Mouse (Mus musculus) hindbrain, embryonic 12.5 days (tissue): ENCODE results near the gene Birc7. TPM values are rescaled to one million over a fixed set of nuclear protein-coding genes. Genes with fewer than 3 reads are reported as not detected.
A peak's percentile ranks its signal among the peaks of the same experiment; 100 is the strongest.

Experiments
- ATAC-seq: fragments of 200-750 bp; cut with Nextera tagmentation; 2 replicates; pipeline ENCODE4 v1.8.0; 2017; ENCODE audit warnings: moderate TSS enrichment; ENCODE audit not compliant: low FRiP score
- H3K27ac ChIP-seq: fragments of 300-500 bp; sonication (generic); 2 replicates; pipeline ENCODE4 v1.5.1; 2016; ENCODE audit warnings: mild to moderate bottlenecking
- H3K27me3 ChIP-seq: fragments of 300-500 bp; sonication (generic); 2 replicates; pipeline ENCODE4 v1.6.1; 2016; ENCODE audit warnings: mild to moderate bottlenecking
- H3K36me3 ChIP-seq: fragments of 300-500 bp; sonication (generic); 2 replicates; pipeline ENCODE4 v1.6.1; 2016; ENCODE audit warnings: mild to moderate bottlenecking
- H3K4me1 ChIP-seq: fragments of 300-500 bp; sonication (generic); 2 replicates; pipeline ENCODE4 v1.6.1; 2016
- H3K4me2 ChIP-seq: fragments of 300-500 bp; sonication (generic); replicated peaks from 2 replicates; pipeline ENCODE4 v1.6.1; 2016; ENCODE audit warnings: mild to moderate bottlenecking
- H3K4me3 ChIP-seq: fragments of 300-500 bp; sonication (generic); 2 replicates; pipeline ENCODE4 v1.5.1; 2016; ENCODE audit warnings: mild to moderate bottlenecking
- H3K9ac ChIP-seq: fragments of 300-500 bp; sonication (generic); 2 replicates; pipeline ENCODE4 v1.6.1; 2016; ENCODE audit warnings: mild to moderate bottlenecking, moderate library complexity
- H3K9me3 ChIP-seq: fragments of 300-500 bp; sonication (generic); replicated peaks from 2 replicates; pipeline ENCODE4 v1.6.1; 2016; ENCODE audit warnings: mild to moderate bottlenecking
- WGBS: fragments of 180-500 bp; shearing (Covaris S2); methylation state at CpG from one replicate; pipeline ENCODE4 v1.1.7; 2016; 5-methylcytosine and 5-hydroxymethylcytosine counted together
- polyA plus RNA-seq: library from polyadenylated mRNA; unstranded; fragments of >200 nt; fragmentation: Nextera tagmentation; extraction: Ambion mirVana; gene quantifications from 2 replicates; pipeline ENCODE4 v1.2.1, GENCODE M21; 2016

Birc7 gene
- 0.41 TPM in 1 of 2 replicates, not detected in the other for polyA plus RNA-seq

- no peaks in the 10 kb centered on the region for H3K9me3 ChIP-seq
- H3K4me2 ChIP-seq, result no peak within 1 kb of the TSS
- H3K27ac ChIP-seq, result 0 out of 2 replicates have a peak within 1 kb of the TSS, but pooled peaks have one; percentile 4
- no peaks in the 10 kb centered on the region for H3K27me3 ChIP-seq
- peaks cover 13% of the 10 kb centered on the region for H3K4me1 ChIP-seq
- 0 out of 2 replicates have a peak within 1 kb of the TSS, but pooled peaks have one; percentile 19 for H3K9ac ChIP-seq
- H3K4me3 ChIP-seq, result no peak within 1 kb of the TSS
- H3K36me3 ChIP-seq, result no peaks in the 10 kb centered on the region
- no peak for ATAC-seq
- 45% methylated on average over 4 of the region's 4 CpGs for WGBS
Measured at GRCm38 (mm10) chr2:180928723-180929122, at the start of gene Birc7. Gene Birc7, plus strand, starts transcription at chr2:180929023.

DNA sequence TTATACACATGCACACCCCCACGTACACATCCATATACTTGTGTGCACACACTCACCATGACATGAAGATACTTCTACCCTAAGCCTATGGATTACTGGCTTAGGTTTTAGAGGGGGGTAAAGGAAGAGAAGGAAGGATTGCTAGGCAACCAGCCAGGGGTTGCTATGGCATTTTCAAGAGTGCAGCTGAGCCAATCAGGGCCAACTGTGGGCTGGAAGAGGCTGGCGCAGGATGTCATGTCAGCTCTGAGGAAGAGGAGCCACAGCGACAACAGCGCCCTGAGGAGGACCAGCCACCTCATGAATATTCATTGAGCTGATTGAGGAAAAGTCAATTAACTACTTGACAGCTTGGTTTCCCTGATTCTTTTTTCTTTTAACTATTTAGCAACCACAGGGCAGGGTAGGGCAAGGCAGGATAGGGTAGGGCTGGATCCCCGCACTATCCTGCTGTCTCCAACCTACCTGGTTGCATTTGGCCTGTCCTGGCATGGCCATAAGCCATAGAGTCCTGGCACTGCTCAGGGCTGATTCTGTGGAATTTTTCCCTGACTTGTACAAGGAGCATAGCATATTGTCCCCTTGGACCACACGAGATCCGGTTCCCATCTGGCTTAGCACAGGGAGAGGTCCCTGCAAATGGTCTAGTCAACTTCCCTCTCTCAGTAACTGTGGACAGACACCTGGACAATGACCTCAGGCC is 49.3 kb upstream of the Birc7 start:
- H3K9ac ChIP-seq, result no peak overlapping the region

DNA sequence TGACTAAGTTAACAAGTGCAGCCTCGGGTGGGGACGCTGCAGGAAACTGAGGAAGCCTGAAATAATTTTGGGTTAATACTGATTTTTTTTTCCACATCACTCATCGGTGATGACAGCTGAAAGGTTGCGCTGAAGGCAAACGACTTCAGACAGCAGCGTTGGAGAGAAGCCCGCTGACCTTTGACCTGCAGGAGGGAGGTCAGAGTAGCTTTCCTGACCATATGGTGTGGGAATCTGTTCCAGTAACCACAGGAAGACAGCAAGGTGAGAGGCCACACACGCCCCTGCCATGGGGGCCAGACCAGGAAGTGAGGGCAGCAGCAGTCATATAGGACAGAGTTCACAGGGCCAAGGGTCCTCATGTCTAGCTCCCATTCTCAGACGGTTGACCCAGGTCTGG is 47.5 kb upstream of the Birc7 start:
- Histone ChIP-seq H3K4me3 (no peak overlapping the region), H3K9ac (no peak overlapping the region), H3K27me3 (no peaks in the 10 kb centered on the region), H3K9me3 (no peaks in the 10 kb centered on the region), H3K4me1 (peaks cover 45% of the 10 kb centered on the region), H3K36me3 (no peaks in the 10 kb centered on the region), H3K4me2 (no peak overlapping the region), H3K27ac (no peak overlapping the region)
- ATAC-seq, result no peak
- 63% methylated on average over 9 of the region's 9 CpGs for WGBS

More for the DNA sequence above, 49.3 kb upstream of the Birc7 start:
- 34% methylated on average over 7 of the region's 7 CpGs for WGBS
- H3K27me3 ChIP-seq, result no peaks in the 10 kb centered on the region
- peaks cover 34% of the 10 kb centered on the region for H3K4me1 ChIP-seq
- H3K4me3 ChIP-seq, result no peak overlapping the region
- H3K27ac ChIP-seq, result peak overlapping the region; percentile 79
- H3K9me3 ChIP-seq, result no peaks in the 10 kb centered on the region
- ATAC-seq, result peak; percentile 94
- H3K4me2 ChIP-seq, result 0 out of 2 replicates have a peak overlapping the region, but pooled peaks have one; percentile 17
- H3K36me3 ChIP-seq, result no peaks in the 10 kb centered on the region

DNA sequence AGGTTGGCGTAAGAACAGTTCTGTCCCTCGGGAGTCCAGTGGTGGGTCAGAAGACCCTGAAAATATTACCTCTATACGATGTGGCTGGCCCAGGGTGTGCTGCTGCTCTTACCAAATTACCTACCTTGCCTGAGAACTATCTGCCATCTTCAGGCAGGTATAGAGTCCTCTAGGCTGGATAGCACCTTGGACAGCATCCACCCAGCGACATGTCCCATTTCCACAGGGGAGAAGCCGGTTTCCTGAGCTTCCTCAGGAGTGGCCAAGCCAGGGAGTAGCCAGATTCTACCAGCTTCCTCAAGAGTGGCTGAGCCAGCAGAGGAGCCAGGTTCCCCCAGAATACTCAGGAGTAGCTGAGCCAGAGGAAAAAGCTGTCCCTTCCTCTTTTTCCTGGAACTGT is 43.6 kb upstream of the Birc7 start:
- H3K4me3 ChIP-seq, result no peak overlapping the region
- H3K27ac ChIP-seq, result no peak overlapping the region
- 78% methylated on average over 5 of the region's 5 CpGs for WGBS
- H3K27me3 ChIP-seq, result peaks cover 6% of the 10 kb centered on the region
- H3K4me1 ChIP-seq, result peaks cover 61% of the 10 kb centered on the region
- no peak overlapping the region for H3K9ac ChIP-seq
- H3K4me2 ChIP-seq, result no peak overlapping the region
- H3K36me3 ChIP-seq, result no peaks in the 10 kb centered on the region
- no peak for ATAC-seq
- no peaks in the 10 kb centered on the region for H3K9me3 ChIP-seq

- Histone ChIP-seq H3K9ac (peak overlapping the region; percentile 64), H3K4me2 (peak overlapping the region; percentile 68), H3K27ac (peak overlapping the region; percentile 94), H3K27me3 (peaks cover 41% of the 10 kb centered on the region), H3K9me3 (no peaks in the 10 kb centered on the region), H3K4me1 (peaks cover 68% of the 10 kb centered on the region), H3K36me3 (no peaks in the 10 kb centered on the region), H3K4me3 (peak overlapping the region; percentile 35)
- WGBS, result 5% methylated on average over 17 of the region's 19 CpGs
- ATAC-seq, result peak; percentile 3; the same call in 1 of the 2 replicates
Measured at GRCm38 (mm10) chr2:180889271-180889920, 39.4 kb upstream of the Birc7 start.

DNA sequence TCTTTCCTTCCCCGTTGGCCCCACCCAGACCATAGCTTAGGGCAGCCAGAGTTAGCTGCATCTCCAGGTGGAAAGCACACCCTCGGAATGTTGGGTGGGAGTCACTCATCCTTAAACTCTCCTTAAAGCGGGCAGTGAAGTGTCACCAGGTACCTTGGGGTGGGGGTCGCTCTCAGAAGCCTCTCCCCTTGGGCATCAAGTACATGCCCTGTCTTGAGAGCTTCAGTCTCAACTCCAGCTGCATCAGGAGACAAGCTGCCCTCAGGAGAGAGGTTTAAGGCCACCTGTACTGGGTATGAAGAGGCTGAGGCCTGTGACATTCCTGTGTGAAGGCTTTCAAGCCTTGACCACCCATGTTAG is 38.9 kb upstream of the Birc7 start:
- H3K27me3 ChIP-seq, result peaks cover 45% of the 10 kb centered on the region
- H3K4me3 ChIP-seq, result peak overlapping the region; percentile 81; the same call in 1 of the 2 replicates
- ATAC-seq, result no peak
- WGBS, result 11% methylated on average over 4 of the region's 4 CpGs
- H3K4me2 ChIP-seq, result peak overlapping the region; percentile 68
- H3K27ac ChIP-seq, result peak overlapping the region; percentile 94
- H3K9me3 ChIP-seq, result no peaks in the 10 kb centered on the region
- peak overlapping the region; percentile 64; the same call in 1 of the 2 replicates for H3K9ac ChIP-seq
- no peaks in the 10 kb centered on the region for H3K36me3 ChIP-seq
- H3K4me1 ChIP-seq, result peaks cover 68% of the 10 kb centered on the region

GRCm38 (mm10) chr2:180890422-180891074 is 38.3 kb upstream of the Birc7 start:
- peak overlapping the region; percentile 94 for H3K27ac ChIP-seq
- H3K36me3 ChIP-seq, result peaks cover 2% of the 10 kb centered on the region; the same call in 1 of the 2 replicates
- peak overlapping the region; percentile 81 for H3K4me3 ChIP-seq
- peak overlapping the region; percentile 100 for H3K9ac ChIP-seq
- no peak for ATAC-seq
- H3K9me3 ChIP-seq, result no peaks in the 10 kb centered on the region
- H3K27me3 ChIP-seq, result peaks cover 45% of the 10 kb centered on the region
- peak overlapping the region; percentile 68 for H3K4me2 ChIP-seq
- WGBS, result 1% methylated on average over 27 of the region's 29 CpGs
- H3K4me1 ChIP-seq, result peaks cover 69% of the 10 kb centered on the region

- peaks cover 69% of the 10 kb centered on the region for H3K4me1 ChIP-seq
- no peak for ATAC-seq
- WGBS, result under 1% methylated on average over 37 of the region's 37 CpGs
- peak overlapping the region; percentile 100 for H3K9ac ChIP-seq
- H3K4me2 ChIP-seq, result peak overlapping the region; percentile 68
- H3K27ac ChIP-seq, result peak overlapping the region; percentile 94
- H3K36me3 ChIP-seq, result peaks cover 5% of the 10 kb centered on the region; the same call in 1 of the 2 replicates
- H3K27me3 ChIP-seq, result peaks cover 45% of the 10 kb centered on the region
- H3K4me3 ChIP-seq, result peak overlapping the region; percentile 81
- H3K9me3 ChIP-seq, result no peaks in the 10 kb centered on the region
Measured at GRCm38 (mm10) chr2:180891075-180891834, 37.6 kb upstream of the Birc7 start.

DNA sequence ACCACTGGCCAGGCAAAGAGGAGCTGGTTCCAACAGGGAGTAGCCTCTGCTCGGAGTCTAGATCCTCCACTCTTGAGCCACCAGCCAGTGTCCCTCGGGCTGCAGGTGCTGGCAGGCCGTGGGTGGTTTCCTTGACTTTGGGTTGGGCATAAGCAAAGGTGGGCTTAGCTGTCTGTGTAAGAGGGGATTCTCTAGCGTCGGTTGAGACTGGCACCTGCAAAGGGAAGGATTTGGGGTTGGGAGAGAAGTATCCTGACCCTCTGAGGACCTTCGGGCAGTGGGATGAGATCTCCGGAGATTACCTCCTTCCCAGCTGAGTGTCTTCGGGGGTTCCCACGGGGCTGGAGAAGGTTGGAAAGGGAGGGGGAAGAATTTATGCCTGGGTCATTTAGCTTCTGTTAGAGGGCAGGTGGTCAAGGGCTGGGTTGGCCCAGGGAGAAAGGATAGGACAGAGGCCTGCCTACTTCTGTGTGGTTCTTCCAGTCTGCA is 36.9 kb upstream of the Birc7 start:
- Histone ChIP-seq H3K4me1 (peaks cover 71% of the 10 kb centered on the region), H3K4me3 (peak overlapping the region; percentile 81), H3K36me3 (peaks cover 5% of the 10 kb centered on the region; the same call in 1 of the 2 replicates), H3K27me3 (peaks cover 45% of the 10 kb centered on the region), H3K4me2 (peak overlapping the region; percentile 68), H3K27ac (peak overlapping the region; percentile 94), H3K9me3 (no peaks in the 10 kb centered on the region), H3K9ac (peak overlapping the region; percentile 100)
- ATAC-seq, result no peak
- 4% methylated on average over 9 of the region's 9 CpGs for WGBS

DNA sequence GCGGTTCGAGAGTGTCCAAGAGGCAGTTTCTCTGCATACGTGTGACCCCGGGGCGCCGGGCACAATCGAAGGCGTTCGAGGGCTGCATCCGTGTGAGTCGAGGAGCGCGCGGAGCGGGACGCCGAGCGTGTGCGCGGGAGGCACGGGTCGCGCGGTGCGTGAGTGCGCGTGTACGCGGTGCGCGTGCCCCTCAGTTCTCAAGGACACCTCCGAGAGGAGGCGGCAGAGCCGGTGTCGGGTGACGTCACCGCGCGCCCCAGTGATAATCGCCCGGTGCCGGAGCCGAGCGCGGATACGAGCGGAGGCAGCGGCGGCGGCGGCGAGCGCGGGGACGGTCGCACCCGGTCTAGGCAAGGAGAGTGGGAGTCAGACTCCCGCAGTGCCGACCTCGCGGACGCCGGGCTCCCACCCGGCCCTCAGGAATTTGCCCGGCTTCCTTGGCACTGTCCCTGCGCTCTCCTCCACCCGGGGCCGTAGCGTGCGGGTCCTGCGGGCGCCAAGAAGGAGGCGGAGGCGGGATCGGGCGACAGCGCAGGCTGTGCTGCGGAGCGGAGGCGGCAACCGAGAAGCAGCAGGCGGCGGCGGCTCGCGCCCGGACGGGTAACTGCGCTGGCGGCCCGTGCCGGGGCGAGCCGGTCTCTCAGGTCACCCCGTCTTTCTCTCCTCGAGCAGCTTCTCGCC is 35.8 kb upstream of the Birc7 start:
- H3K27me3 ChIP-seq, result peaks cover 45% of the 10 kb centered on the region
- H3K4me3 ChIP-seq, result peak overlapping the region; percentile 81
- H3K4me2 ChIP-seq, result peak overlapping the region; percentile 68
- ATAC-seq, result peak; percentile 22
- peak overlapping the region; percentile 94 for H3K27ac ChIP-seq
- H3K4me1 ChIP-seq, result peaks cover 71% of the 10 kb centered on the region
- peaks cover 5% of the 10 kb centered on the region; the same call in 1 of the 2 replicates for H3K36me3 ChIP-seq
- under 1% methylated on average over 91 of the region's 97 CpGs for WGBS
- H3K9ac ChIP-seq, result peak overlapping the region; percentile 100
- H3K9me3 ChIP-seq, result no peaks in the 10 kb centered on the region

- Histone ChIP-seq H3K4me3 (peak overlapping the region; percentile 81), H3K9me3 (no peaks in the 10 kb centered on the region), H3K9ac (peak overlapping the region; percentile 100), H3K27me3 (peaks cover 45% of the 10 kb centered on the region), H3K36me3 (peaks cover 5% of the 10 kb centered on the region; the same call in 1 of the 2 replicates), H3K27ac (peak overlapping the region; percentile 94), H3K4me2 (peak overlapping the region; percentile 68), H3K4me1 (peaks cover 68% of the 10 kb centered on the region)
- WGBS, result 0% methylated on average over 41 of the region's 50 CpGs
- ATAC-seq, result peak; percentile 9
Measured at GRCm38 (mm10) chr2:180893537-180894028, 35.2 kb upstream of the Birc7 start.
